Mouse (Mus musculus) heart, embryonic 14.5 days (tissue): ENCODE data around the gene Igf1r. TPM values are rescaled to one million over a fixed set of nuclear protein-coding genes. Genes with fewer than 3 reads are reported as not detected.

ENCODE experiments used
- ATAC-seq: fragments of 200-750 bp; cut with Nextera tagmentation; 2 replicates; pipeline ENCODE4 v1.8.0; 2017; ENCODE audit warnings: low read depth, moderate TSS enrichment; ENCODE audit not compliant: insufficient number of reproducible peaks, insufficient read depth, low FRiP score
- H3K27ac ChIP-seq, 2 experiments: fragments of 200-500 bp in 1 of 2; fragments of 300-500 bp in 1 of 2; sonication (generic) in 1 of 2; replicated peaks in 1 of 2; 2 replicates each; pipeline ENCODE4 v1.5.1; 2012 to 2014; ENCODE audit warnings: low read depth in 2 of 2, low read length in 2 of 2, control low read depth in 1 of 2, mild to moderate bottlenecking in 1 of 2, mixed read lengths in 1 of 2; ENCODE audit not compliant: control insufficient read depth in 1 of 2, insufficient read depth in 1 of 2
- H3K27me3 ChIP-seq: fragments of 300-500 bp; sonication (generic); 2 replicates; pipeline ENCODE4 v1.6.1; 2014; ENCODE audit warnings: mild to moderate bottlenecking, low read length, control low read depth; ENCODE audit not compliant: control insufficient read depth, insufficient read depth
- H3K36me3 ChIP-seq: fragments of 300-500 bp; sonication (generic); 2 replicates; pipeline ENCODE4 v1.6.1; 2014; ENCODE audit warnings: mild to moderate bottlenecking, control low read depth, low read length, mixed read lengths; ENCODE audit not compliant: control insufficient read depth, insufficient read depth
- H3K4me1 ChIP-seq, 2 experiments: fragments of 200-500 bp in 1 of 2; fragments of 300-500 bp in 1 of 2; sonication (generic) in 1 of 2; 2 replicates each; pipeline ENCODE4 v1.6.1; 2012 to 2014; ENCODE audit warnings: low read length in 2 of 2, control low read depth in 1 of 2, mixed read lengths in 1 of 2; ENCODE audit not compliant: control insufficient read depth in 2 of 2, insufficient read depth in 2 of 2
- H3K4me2 ChIP-seq: fragments of 300-500 bp; sonication (generic); 2 replicates; pipeline ENCODE4 v1.6.1; 2014; ENCODE audit warnings: mild to moderate bottlenecking, low read length
- H3K4me3 ChIP-seq, 2 experiments: fragments of 200-500 bp in 1 of 2; fragments of 300-500 bp in 1 of 2; sonication (generic) in 1 of 2; 2 replicates each; pipeline ENCODE4 v1.5.1; 2012 to 2014; ENCODE audit warnings: low read length in 2 of 2, mild to moderate bottlenecking in 2 of 2, control low read depth in 1 of 2, low read depth in 1 of 2, moderate library complexity in 1 of 2; ENCODE audit not compliant: control insufficient read depth in 1 of 2, insufficient read depth in 1 of 2
- H3K9ac ChIP-seq: fragments of 300-500 bp; sonication (generic); 2 replicates; pipeline ENCODE4 v1.6.1; 2014; ENCODE audit warnings: mild to moderate bottlenecking, low read length
- H3K9me3 ChIP-seq: fragments of 300-500 bp; sonication (generic); 2 replicates; pipeline ENCODE4 v1.6.1; 2016; ENCODE audit warnings: low read length, control low read depth; ENCODE audit not compliant: control insufficient read depth
- WGBS: fragments of 180-500 bp; shearing (Covaris S2); extraction: QIAGEN DNeasy Blood & Tissue Kit; methylation state at CpG from one replicate; pipeline ENCODE4 v1.1.7; 2014; 5-methylcytosine and 5-hydroxymethylcytosine counted together
- polyA plus RNA-seq: library from polyadenylated mRNA; unstranded; fragments of >200 nt; fragmentation: Nextera tagmentation; extraction: Ambion mirVana; gene quantifications from 2 replicates; pipeline ENCODE4 v1.2.1, GENCODE M21; 2014

Igf1r gene
- polyA plus RNA-seq, 1 experiment from 2014 or later = 16.6 TPM

DNA sequence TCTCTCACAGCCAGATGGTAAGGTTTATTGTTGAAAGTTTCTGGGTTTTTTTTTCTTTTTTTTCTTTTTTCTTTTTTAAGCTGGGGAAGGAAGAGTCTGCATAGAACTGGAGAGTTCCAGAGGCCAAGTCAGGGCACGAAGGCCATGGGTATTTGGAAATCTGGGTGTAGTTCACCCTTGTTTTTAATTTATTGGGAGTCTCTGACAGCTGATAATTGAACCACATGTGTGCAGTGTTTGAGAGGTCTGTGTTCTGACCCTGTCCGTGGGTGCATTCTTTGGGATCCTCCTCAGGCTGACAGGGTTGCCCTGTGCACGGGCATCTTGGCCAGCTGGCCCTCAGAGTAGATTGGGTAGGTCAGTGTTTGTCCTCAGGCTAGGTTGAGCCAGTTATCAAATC is 29.3 kb downstream of the Igf1r start:
- WGBS = 41% methylated on average over 3 of the region's 3 CpGs
- Histone ChIP-seq H3K9ac (no peak overlapping the region), H3K27ac (no peak overlapping the region), H3K4me2 (no peak overlapping the region), H3K27me3 (no peaks in the 10 kb centered on the region), H3K9me3 (no peaks in the 10 kb centered on the region), H3K36me3 (no peaks in the 10 kb centered on the region), H3K4me1 (peaks cover 8 to 33% of the 10 kb centered on the region in 2 experiments), H3K4me3 (no peak overlapping the region)
- no peak for ATAC-seq

DNA sequence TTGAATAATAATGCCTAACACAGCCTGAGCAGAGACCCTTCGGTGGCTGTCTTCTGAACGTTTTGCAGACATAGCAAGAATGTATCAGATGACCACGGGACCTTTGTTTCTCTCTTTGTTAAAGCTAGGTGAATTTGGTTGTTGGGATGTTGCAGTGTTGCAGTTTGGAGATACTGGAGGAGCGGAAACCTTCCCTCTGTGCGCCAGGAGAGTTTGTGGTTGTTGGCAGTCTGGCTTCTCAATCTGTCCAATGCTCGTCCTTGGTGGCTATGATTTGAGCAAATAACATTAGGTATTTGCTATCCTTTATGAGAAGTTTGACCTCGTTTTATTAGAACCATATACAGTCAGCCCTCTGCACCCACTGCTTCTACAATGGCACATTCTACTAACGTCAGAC is 30.2 kb downstream of the Igf1r start:
- ATAC-seq = no peak
- no peaks in the 10 kb centered on the region; the same call in 1 of the 2 replicates for H3K36me3 ChIP-seq

DNA sequence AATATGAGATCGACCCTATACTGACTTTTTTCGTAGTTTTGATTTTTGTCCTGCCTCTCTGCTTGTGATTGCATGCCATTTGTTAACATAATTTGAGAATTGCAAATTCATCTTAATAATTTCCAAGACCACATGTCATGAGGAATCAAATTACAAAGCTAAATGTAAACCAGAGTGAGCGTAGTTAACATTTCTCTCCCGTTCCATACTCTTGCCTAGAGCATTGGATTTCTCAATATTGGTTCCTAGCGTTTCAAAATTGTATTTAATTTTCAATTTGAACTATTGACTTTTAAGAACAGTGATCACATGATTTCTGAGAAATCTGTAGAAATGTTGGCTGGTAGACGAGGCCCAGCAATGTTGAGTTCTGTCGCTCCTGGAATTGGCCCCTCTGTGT is 30.8 kb downstream of the Igf1r start:
- Histone ChIP-seq H3K4me1 (peaks cover 8 to 32% of the 10 kb centered on the region in 2 experiments), H3K4me3 (no peak overlapping the region), H3K4me2 (no peak overlapping the region), H3K9me3 (no peaks in the 10 kb centered on the region), H3K36me3 (no peaks in the 10 kb centered on the region; the same call in 1 of the 2 replicates), H3K9ac (no peak overlapping the region), H3K27me3 (no peaks in the 10 kb centered on the region), H3K27ac (no peak overlapping the region)
- 95% methylated on average over 7 of the region's 7 CpGs for WGBS
- no peak for ATAC-seq

More for the DNA sequence above, 30.2 kb downstream of the Igf1r start:
- WGBS = 70% methylated on average over 8 of the region's 8 CpGs
- Histone ChIP-seq H3K9ac (no peak overlapping the region), H3K27ac (no peak overlapping the region), H3K4me3 (no peak overlapping the region), H3K27me3 (no peaks in the 10 kb centered on the region), H3K4me1 (peaks cover 8 to 35% of the 10 kb centered on the region in 2 experiments), H3K9me3 (no peaks in the 10 kb centered on the region), H3K4me2 (no peak overlapping the region)

DNA sequence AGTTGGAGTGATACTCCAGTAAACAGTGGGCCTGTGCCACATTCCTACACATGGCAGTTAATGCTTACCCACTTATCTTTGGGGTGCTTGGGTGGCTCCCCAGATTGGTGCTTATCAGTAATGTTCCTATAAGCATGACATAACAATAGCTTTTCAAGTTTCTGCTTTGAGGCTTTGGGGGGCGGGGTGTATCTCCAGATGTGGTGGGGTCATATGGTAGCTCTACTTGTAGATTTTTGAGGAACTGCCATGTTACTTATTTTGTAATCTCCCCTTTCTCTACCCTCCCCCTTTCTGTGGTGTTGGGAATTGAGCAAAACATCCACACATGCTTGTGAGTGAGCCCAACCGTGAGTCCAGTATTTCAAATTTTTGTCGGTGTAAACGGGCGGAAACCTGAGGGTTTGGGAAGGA is 32.4 kb downstream of the Igf1r start:
- Histone ChIP-seq H3K4me2 (no peak overlapping the region), H3K9ac (no peak overlapping the region), H3K4me1 (peaks cover 8 to 42% of the 10 kb centered on the region in 2 experiments), H3K27me3 (no peaks in the 10 kb centered on the region), H3K4me3 (no peak overlapping the region), H3K27ac (no peak overlapping the region), H3K36me3 (no peaks in the 10 kb centered on the region; the same call in 1 of the 2 replicates), H3K9me3 (no peaks in the 10 kb centered on the region)
- 78% methylated on average over 5 of the region's 5 CpGs for WGBS
- ATAC-seq = no peak

DNA sequence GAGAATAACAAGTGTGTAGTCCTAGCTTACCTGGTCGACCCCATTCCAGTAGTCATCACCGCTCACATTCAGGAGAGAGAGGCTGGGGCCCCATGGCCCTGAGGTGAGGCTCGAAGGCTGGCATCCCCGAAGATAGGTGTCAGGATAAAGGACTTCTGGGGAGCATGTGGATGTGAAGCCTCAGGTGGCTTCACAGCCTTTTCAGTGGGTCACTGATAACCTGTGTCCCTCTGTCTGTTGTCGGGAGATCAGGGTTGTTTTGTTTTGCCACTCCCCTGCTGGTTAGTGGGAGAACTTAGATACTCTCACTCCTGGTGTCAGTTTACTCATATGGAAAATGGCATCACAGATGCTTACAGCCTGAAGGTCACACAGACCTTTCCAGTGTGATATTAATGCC is 32.9 kb downstream of the Igf1r start:
- H3K9ac ChIP-seq = no peak overlapping the region
- no peak overlapping the region for H3K27ac ChIP-seq
- H3K4me1 ChIP-seq = peaks cover 8 to 42% of the 10 kb centered on the region in 2 experiments
- no peak overlapping the region for H3K4me3 ChIP-seq
- no peak overlapping the region for H3K4me2 ChIP-seq
- H3K9me3 ChIP-seq = no peaks in the 10 kb centered on the region
- H3K27me3 ChIP-seq = no peaks in the 10 kb centered on the region
- ATAC-seq = no peak
- WGBS = 41% methylated on average over 5 of the region's 5 CpGs
- no peaks in the 10 kb centered on the region; the same call in 1 of the 2 replicates for H3K36me3 ChIP-seq

DNA sequence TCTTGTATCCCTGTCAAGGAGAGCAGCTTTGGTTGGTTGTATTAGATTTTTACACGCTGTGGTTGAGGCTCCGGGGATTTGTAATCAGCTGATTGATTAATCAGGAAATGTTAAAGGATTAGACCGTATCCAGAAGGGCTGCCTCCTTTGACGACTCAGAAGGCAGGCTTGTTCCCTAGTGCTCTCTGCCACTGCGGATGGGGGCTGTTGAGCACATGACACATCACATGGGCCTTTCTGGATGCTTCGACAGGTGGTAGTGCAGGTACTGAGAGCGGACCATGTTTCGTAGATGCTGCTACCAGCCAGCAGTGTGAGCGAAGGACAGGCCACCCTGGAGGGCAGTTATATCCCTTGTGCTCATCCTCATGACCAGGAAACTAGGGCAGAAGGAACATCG is 33.6 kb downstream of the Igf1r start:
- 80% methylated on average over 10 of the region's 10 CpGs for WGBS
- no peaks in the 10 kb centered on the region for H3K9me3 ChIP-seq
- H3K27me3 ChIP-seq = no peaks in the 10 kb centered on the region
- H3K4me3 ChIP-seq = no peak overlapping the region
- no peaks in the 10 kb centered on the region; the same call in 1 of the 2 replicates for H3K36me3 ChIP-seq
- H3K27ac ChIP-seq = no peak overlapping the region
- H3K4me1 ChIP-seq = peaks cover 8 to 42% of the 10 kb centered on the region in 2 experiments
- no peak overlapping the region for H3K9ac ChIP-seq
- H3K4me2 ChIP-seq = no peak overlapping the region
- ATAC-seq = no peak

DNA sequence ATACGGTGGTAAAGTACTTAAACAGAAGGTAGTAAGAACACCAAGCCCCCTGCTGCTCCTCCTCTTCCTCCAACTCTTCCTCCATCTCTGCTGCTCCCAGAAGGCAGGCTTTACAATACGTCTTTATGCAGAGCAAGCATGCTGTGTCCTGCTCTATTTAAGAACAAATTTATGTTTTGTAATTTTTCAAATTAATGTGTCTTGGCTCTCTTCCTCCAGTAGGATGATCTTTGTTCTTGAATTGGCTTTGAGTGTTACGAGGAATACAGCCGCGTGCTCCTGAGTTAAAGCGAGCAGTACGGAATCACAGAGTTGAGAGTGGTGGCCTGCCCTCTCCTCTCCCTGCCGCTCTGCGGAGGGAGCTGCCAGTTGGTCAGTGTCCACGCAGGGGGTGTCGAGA is 34.2 kb downstream of the Igf1r start:
- H3K4me3 ChIP-seq = no peak overlapping the region
- H3K4me2 ChIP-seq = no peak overlapping the region
- H3K27me3 ChIP-seq = no peaks in the 10 kb centered on the region
- H3K27ac ChIP-seq = no peak overlapping the region
- ATAC-seq = no peak
- no peaks in the 10 kb centered on the region; the same call in 1 of the 2 replicates for H3K36me3 ChIP-seq
- H3K9me3 ChIP-seq = no peaks in the 10 kb centered on the region
- no peak overlapping the region for H3K9ac ChIP-seq
- peaks cover 6 to 38% of the 10 kb centered on the region in 2 experiments for H3K4me1 ChIP-seq
- WGBS = 83% methylated on average over 11 of the region's 11 CpGs

DNA sequence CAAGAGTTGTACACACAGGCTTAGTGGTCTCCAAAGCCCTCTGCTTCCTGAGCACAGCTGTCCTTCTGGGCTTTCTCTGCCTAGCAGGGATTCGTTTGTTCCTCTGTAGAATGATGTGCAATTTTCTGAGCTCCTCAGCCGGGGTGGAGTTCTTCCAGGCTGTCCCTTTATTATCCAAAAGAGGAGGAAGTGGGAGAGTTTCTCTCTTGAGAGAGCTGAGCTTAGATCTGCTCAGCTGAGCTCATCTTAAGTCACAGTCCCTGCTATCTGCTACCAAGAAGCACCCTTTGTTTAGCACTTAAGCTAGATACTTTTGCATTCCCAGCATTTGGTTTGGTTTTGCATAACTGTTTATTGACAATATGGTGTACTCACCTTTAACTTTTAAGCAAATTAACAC is 36.7 kb downstream of the Igf1r start:
- Histone ChIP-seq H3K36me3 (no peaks in the 10 kb centered on the region; the same call in 1 of the 2 replicates), H3K4me1 (peaks cover 18 to 54% of the 10 kb centered on the region in 2 experiments), H3K4me2 (no peak overlapping the region), H3K9me3 (no peaks in the 10 kb centered on the region), H3K27ac (no peak overlapping the region), H3K27me3 (no peaks in the 10 kb centered on the region), H3K4me3 (no peak overlapping the region), H3K9ac (no peak overlapping the region)
- ATAC-seq = no peak
- 67% methylated on average over 2 of the region's 2 CpGs for WGBS
